ENCODE assay signal across 8 mouse cellular contexts in the genomic region with DNA sequence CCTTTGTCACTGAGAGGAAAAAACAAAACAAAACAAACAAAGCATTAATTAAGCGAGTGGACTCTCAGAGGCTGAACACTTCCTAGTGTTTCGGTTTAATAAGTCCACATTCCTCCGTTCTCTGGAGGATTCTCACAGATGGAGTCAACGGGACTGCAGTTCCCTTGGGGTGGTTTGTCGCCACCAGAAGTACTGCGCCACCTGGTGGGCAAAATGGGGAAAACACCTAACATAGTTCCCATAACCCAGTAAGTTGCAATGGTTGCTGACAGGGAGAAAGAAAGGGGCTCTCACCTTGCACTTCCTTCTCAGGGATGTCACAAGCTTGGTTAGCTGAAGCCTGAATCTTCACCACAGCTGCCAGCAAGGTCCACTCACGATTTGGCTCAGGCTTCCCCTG. TPM values are rescaled to one million over a fixed set of nuclear protein-coding genes. Genes with fewer than 3 reads are reported as not detected.
DNase-seq lines count a peak whose midpoint lies in the region; ATAC-seq lines count a peak whose summit lies in the region.

No protein-coding gene starts in this region.

- no peak overlapping the region for H3K4me2 ChIP-seq in neural tube, embryonic 15.5 days
- 0 out of 2 replicates have a peak overlapping the region, but pooled peaks have one; percentile 8 for H3K4me2 ChIP-seq in liver, embryonic 12.5 days

- no peak for ATAC-seq in neural tube, embryonic 15.5 days (ENCODE audit: low FRiP score)
- peak; percentile 54 for ATAC-seq in cerebellum, adult (ENCODE audit: insufficient number of reproducible peaks, low FRiP score, low TSS enrichment)
- peak; percentile 30; the same call in 1 of the 2 replicates for ATAC-seq in liver, embryonic 12.5 days

- no peak overlapping the region for H3K9ac ChIP-seq in neural tube, embryonic 15.5 days (replicated peaks)
- no peak overlapping the region for H3K9ac ChIP-seq in liver, embryonic 12.5 days

- no peaks in the 10 kb centered on the region for H3K9me3 ChIP-seq in neural tube, embryonic 15.5 days (replicated peaks)
- no peaks in the 10 kb centered on the region for H3K9me3 ChIP-seq in liver, embryonic 12.5 days (replicated peaks)

- peaks cover 10% of the 10 kb centered on the region for H3K4me1 ChIP-seq in neural tube, embryonic 15.5 days
- H3K4me1 ChIP-seq in liver, embryonic 12.5 days: peaks cover 20% of the 10 kb centered on the region

- peaks cover 56% of the 10 kb centered on the region for H3K36me3 ChIP-seq in neural tube, embryonic 15.5 days
- H3K36me3 ChIP-seq in liver, embryonic 12.5 days: peaks cover 64% of the 10 kb centered on the region

- H3K27me3 ChIP-seq in neural tube, embryonic 15.5 days (replicated peaks): no peaks in the 10 kb centered on the region
- H3K27me3 ChIP-seq in liver, embryonic 12.5 days (replicated peaks): no peaks in the 10 kb centered on the region

- H3K27ac ChIP-seq in neural tube, embryonic 15.5 days (replicated peaks): no peak overlapping the region
- H3K27ac ChIP-seq in liver, embryonic 12.5 days: no peak overlapping the region

- peak; percentile 81 for DNase-seq in neural tube, embryonic 10.5 days (ENCODE audit: extremely low spot score, low spot score)
- DNase-seq in gastrocnemius, adult 18-20 months (ENCODE audit: low spot score): peak; percentile 73
- DNase-seq in kidney, adult 8-10 months: peak; percentile 60 to 81
- peak; percentile 76 for DNase-seq in ovary, postnatal 14 days (ENCODE audit: low spot score)
- DNase-seq in thymus, postnatal 14 days: peak; percentile 82

- no peak overlapping the region for H3K4me3 ChIP-seq in neural tube, embryonic 15.5 days (replicated peaks)
- no peak overlapping the region for H3K4me3 ChIP-seq in liver, embryonic 12.5 days

- 11% methylated on average over 7 of the region's 7 CpGs for WGBS in neural tube, embryonic 15.5 days
- 11% methylated on average over 7 of the region's 7 CpGs for WGBS in liver, embryonic 12.5 days (ENCODE audit: insufficient replicate concordance)

RNA-seq across cellular contexts. Expression of gene Adat1, which starts 2.2 kb away (rescaled TPM):
- 8.5 and 9.4 TPM in 2 replicates for polyA plus RNA-seq in neural tube, embryonic 15.5 days (2015; fragmentation: Nextera tagmentation; extraction: Ambion mirVana)
- total RNA-seq in gastrocnemius, adult 18-20 months (2021): 1 to 10 TPM; 1.6 to 2.1 TPM
- 6.9 and 7.3 TPM in 2 replicates for polyA plus RNA-seq in liver, embryonic 12.5 days (2016; fragmentation: Nextera tagmentation; extraction: Ambion mirVana)

RNA-seq across cellular contexts. Expression of gene Kars, which starts 21.2 kb away (rescaled TPM):
- 166 and 186 TPM in 2 replicates for polyA plus RNA-seq in neural tube, embryonic 15.5 days (2015; fragmentation: Nextera tagmentation; extraction: Ambion mirVana)
- 100 to 1,000 TPM; 135 TPM for total RNA-seq in gastrocnemius, adult 18-20 months (2021)
- 162 and 163 TPM in 2 replicates for polyA plus RNA-seq in liver, embryonic 12.5 days (2016; fragmentation: Nextera tagmentation; extraction: Ambion mirVana)

RNA-seq across cellular contexts. Expression of gene Terf2ip, which starts 21.3 kb away (rescaled TPM):
- 61.3 and 64.9 TPM in 2 replicates for polyA plus RNA-seq in neural tube, embryonic 15.5 days (2015; fragmentation: Nextera tagmentation; extraction: Ambion mirVana)
- total RNA-seq in gastrocnemius, adult 18-20 months (2021): 10 to 100 TPM in 1 of 2 experiments, 1 to 10 TPM in 1; 9.5 to 10.0 TPM
- polyA plus RNA-seq in liver, embryonic 12.5 days (2016; fragmentation: Nextera tagmentation; extraction: Ambion mirVana): 9.8 and 10.8 TPM in 2 replicates

RNA-seq across cellular contexts. Expression of gene Gm6793, which starts 24.9 kb away (rescaled TPM):
- 0.45 and 0.52 TPM in 2 replicates for polyA plus RNA-seq in neural tube, embryonic 15.5 days (2015; fragmentation: Nextera tagmentation; extraction: Ambion mirVana)
- not detected for total RNA-seq in gastrocnemius, adult 18-20 months (2021)
- polyA plus RNA-seq in liver, embryonic 12.5 days (2016; fragmentation: Nextera tagmentation; extraction: Ambion mirVana): not detected in 2 replicates

RNA-seq across cellular contexts. Expression of gene Gabarapl2, which starts 49.4 kb away (rescaled TPM):
- polyA plus RNA-seq in neural tube, embryonic 15.5 days (2015; fragmentation: Nextera tagmentation; extraction: Ambion mirVana): 403 and 479 TPM in 2 replicates
- total RNA-seq in gastrocnemius, adult 18-20 months (2021): 100 to 1,000 TPM in 1 of 2 experiments, 10 to 100 TPM in 1; 91.4 to 110 TPM
- polyA plus RNA-seq in liver, embryonic 12.5 days (2016; fragmentation: Nextera tagmentation; extraction: Ambion mirVana): 147 and 157 TPM in 2 replicates
